Mouse (Mus musculus) megakaryocyte, embryonic 14.5 days (primary cell): ENCODE measurements around the gene Lsm14b.

Source experiments
- FLI1 ChIP-seq: IDR thresholded peaks from 2 replicates; pipeline ENCODE4 v1.6.1; 2012; ENCODE audit warnings: low read length, inconsistent platforms, mixed read lengths
- GATA1 ChIP-seq: IDR thresholded peaks from 3 replicates; pipeline ENCODE4 v1.6.1; 2012; ENCODE audit warnings: mixed read lengths, low read length, inconsistent platforms, borderline replicate concordance

- TF ChIP-seq GATA1 (no peak), FLI1 (no peak)
Observed at GRCm38 (mm10) chr2:180031270-180031669, 6.5 kb downstream of the Lsm14b start.
